Mouse (Mus musculus): ENCODE data around the gene Stag1.
"Not testable (repeated sequence)": the region's sequence is repeated elsewhere in the genome, so short reads cannot be mapped to it uniquely, and the experiment has no call there.

Stag1 gene

DNA sequence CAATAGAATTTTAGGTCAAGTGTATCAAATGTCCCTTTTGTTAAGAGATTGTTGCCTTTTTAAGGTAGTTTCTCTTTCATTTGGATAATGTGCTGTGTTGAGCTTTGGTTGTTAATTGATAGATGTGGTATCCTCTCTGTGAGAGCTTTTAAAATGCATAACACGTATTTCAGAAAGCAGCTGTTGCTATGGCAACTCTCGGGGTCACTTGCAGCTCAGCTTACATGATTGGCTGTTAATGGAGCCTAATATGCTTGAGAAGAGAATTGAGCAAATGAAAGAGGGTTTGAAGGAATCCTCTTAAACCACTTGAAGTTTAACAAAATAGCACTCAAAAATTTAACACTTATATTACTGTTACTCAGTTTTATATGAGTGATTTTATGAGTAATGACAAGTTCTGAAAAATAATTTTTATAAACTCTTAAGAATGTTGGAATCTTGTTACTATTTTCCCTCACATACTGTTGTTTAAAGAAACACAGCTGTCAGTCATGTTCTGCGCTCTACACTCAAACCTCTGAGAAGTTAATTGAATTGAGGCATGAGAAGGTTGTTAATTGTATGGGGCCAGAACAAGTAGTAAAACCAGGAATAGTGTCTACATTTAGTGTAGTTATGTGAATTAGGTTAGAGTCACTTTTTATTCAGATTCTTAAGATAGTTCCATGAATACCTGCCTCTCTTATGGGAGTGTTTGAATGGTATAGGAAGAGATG lies 88.3 kb downstream of the Stag1 start:
- DNase-seq (ENCODE audit: low spot score) = peak; percentile 85

DNA sequence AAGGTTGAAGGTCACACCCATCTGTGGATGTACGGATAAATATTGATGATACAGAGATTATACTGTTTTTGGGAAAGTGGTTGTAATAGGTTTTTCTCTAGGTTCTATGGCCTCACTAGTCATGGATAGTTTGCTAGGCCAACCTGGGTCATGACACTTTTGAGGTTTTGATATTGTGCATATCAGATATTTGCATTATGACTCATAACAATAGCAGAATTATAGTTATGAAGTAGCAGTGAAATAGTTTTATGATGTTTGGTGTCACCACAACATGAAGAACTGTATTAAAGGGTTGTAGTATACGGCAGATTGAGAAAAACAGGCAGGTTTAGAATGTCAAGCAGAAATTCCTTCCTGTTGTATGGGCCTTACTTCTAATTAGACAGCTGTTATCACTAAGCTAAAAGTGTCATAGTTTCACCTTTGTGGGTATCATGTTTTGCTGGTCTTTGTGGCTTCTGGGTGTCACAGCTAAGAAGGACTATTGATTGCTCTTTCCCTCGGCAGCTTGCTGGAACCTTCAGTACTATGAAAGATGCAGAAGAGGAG lies 92.2 kb downstream of the Stag1 start:
- DNase-seq (ENCODE audit: low spot score) = no peak

- no peak for DNase-seq (ENCODE audit: low spot score)
Measured at GRCm38 (mm10) chr9:100692239-100692638, 94.6 kb downstream of the Stag1 start.

DNA sequence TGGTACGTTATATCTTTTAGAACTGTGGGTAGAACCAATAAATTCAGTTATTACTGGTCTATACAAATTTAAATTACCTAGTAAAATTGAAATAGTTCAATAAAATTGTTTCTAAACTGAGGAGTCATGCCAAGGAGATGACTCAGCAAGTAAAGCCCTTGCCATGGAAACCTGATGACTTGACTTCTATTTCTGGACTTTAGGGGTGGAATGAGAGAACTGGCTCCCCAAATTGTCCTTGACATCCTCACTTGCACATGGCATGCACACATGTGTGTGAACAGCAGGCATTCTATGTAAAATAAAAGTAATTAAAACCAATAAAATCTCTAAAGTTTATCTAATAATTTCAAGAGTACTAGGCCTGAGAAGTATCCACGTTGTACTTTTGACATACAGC lies 98.9 kb downstream of the Stag1 start:
- DNase-seq (ENCODE audit: low spot score) = no peak

- no peak for DNase-seq (ENCODE audit: low spot score)
Measured at GRCm38 (mm10) chr9:100707644-100708043, 110.0 kb downstream of the Stag1 start.

- DNase-seq (ENCODE audit: low spot score) = no peak
Measured at GRCm38 (mm10) chr9:100711665-100712064, 114.1 kb downstream of the Stag1 start.

DNA sequence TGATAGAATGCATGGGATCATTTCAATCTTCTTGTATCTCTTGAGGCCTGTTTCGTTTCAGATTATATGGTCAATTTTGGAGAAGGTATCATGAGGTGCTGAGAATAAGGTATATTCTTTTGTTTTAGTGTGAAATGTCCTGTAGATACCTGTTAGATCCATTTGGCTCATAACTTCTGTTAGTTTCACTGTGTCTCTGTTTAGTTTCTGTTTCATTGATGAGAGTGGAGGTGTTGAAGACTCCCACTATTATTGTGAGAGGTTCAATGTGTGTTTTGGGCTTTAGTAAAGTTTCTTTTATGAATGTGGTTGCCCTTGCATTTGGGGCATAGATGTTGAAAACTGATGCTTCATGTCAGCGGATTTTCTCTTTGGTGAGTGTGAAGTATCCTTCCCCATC lies 127.2 kb downstream of the Stag1 start:
- not testable (repeated sequence) for DNase-seq (ENCODE audit: low spot score)

- DNase-seq (ENCODE audit: low spot score) = no peak
Measured at GRCm38 (mm10) chr9:100731839-100732238, 134.2 kb downstream of the Stag1 start.

DNA sequence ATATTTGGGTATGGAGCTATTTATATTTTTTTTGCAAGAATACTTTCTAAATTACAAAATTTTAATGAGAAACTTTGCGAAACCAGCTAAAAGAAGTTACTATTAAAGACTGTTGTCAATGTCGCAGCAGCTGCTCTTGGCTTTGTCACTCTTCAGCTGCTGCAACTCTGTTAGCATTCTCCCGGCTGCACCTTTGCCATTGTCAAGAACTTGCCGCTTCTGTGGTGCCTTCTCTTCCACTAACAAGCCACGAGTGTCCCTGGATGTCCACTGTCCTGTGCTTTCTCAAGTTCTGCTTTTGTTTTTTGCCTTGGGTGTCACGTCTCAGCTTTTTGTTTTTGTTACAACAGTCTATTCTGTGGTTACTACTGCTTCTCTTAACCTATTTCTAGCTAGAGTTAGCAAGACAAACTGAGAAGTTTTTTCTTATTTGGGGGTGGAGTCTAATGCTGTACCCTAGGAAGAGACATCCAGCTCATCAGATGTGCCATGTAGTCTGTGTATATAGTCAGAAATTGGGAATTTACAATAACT lies 136.4 kb downstream of the Stag1 start:
- DNase-seq (ENCODE audit: low spot score) = no peak

DNA sequence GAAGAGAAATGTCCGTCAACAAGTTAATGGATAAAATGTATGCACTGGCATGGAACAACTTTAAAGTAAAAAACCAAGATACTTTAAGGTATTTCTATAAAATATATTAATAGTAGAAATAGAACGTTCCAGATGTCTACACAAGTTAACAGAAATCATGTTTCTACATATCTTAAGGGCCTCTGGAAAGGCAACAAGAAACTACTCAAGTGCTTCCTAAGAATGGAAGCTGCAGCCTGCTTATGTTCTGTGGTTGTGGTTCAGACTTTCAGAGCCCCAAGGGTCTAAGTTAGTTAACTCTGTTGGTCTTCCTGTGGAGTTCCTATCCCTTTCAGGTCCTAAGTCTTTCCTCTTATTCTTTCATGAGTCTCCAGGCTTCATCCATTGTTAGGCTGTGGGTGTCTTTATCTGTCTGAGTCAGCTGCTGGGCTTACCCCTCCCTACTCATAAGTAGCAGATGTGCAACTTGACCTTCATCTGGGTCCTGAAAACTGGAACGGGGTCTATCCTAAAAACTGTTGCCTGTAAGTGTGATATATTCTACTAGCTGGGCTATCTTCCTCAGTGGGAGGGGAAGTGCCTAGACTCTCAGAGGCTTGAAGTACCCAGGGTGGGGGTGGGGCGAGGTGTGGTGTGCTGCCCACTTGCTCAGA lies 138.5 kb downstream of the Stag1 start:
- DNase-seq (ENCODE audit: low spot score) = no peak

- no peak for DNase-seq (ENCODE audit: low spot score)
Measured at GRCm38 (mm10) chr9:100736646-100737031, 139.0 kb downstream of the Stag1 start.

- DNase-seq (ENCODE audit: low spot score) = not testable (repeated sequence)
Measured at GRCm38 (mm10) chr9:100777238-100777637, 179.6 kb downstream of the Stag1 start.

DNA sequence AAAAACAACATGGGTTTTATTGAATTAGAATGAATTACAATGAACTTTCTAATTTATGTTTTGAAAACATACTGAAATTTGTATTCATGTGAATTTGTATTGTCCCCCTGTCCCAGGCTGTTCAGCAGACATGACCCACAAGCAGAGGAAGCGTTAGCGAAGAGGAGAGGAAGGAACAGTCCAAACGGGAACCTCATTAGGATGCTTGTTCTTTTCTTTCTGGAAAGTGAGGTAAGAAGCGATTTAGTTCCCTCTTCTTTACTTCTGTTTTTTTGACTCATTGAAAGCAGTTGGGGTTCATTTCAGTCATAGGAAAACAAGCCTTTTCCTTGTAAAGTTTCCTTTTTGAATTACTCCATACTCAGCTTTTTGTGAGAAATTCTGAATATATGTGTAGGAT lies 268.4 kb downstream of the Stag1 start:
- no peak for DNase-seq (ENCODE audit: low spot score)

GRCm38 (mm10) chr9:100869635-100870034 lies 272.0 kb downstream of the Stag1 start:
- no peak for DNase-seq (ENCODE audit: low spot score)

GRCm38 (mm10) chr9:100896111-100896510 lies 298.5 kb downstream of the Stag1 start:
- DNase-seq (ENCODE audit: low spot score) = no peak

DNA sequence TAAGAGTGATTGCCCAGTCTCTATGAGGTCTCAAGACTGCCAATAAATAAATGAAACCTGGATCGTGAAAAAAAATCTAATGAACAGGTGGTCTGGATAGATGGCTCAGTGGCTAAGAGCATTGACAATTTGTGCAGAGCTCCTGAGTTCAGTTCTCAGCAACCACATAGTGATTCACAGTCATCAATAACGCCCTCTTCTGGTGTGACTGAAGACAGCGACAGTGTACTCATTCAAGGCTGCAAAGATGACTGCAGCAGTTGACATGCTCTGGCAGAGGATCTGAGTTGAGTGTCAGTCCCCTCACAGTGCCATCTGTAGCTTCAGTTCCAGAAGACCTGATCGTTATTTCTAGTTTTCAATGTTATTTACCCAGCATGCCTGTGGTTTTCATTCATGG lies 300.4 kb downstream of the Stag1 start:
- DNase-seq (ENCODE audit: low spot score) = no peak

DNA sequence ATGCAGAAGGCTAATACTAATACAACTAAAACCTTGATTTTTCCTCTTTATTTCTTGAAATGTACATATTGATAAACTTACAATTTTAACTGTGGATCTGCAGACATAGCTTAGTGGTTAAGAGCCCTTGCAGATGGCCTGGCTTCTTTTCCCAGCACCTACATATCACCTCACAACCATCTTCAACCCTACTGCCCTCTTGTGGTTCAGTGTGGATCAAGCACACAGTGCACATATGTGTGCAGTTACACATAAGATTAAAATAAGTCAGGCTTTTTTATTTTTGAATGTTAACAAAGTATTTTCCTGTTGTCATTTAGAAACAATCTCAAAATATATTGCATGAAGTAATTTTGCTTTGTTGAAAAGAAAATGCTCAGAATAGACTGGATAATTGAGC lies 312.8 kb downstream of the Stag1 start:
- DNase-seq (ENCODE audit: low spot score) = peak; percentile 38

- DNase-seq (ENCODE audit: low spot score) = peak; percentile 72
Measured at GRCm38 (mm10) chr9:100917111-100917510, 319.5 kb downstream of the Stag1 start.

DNA sequence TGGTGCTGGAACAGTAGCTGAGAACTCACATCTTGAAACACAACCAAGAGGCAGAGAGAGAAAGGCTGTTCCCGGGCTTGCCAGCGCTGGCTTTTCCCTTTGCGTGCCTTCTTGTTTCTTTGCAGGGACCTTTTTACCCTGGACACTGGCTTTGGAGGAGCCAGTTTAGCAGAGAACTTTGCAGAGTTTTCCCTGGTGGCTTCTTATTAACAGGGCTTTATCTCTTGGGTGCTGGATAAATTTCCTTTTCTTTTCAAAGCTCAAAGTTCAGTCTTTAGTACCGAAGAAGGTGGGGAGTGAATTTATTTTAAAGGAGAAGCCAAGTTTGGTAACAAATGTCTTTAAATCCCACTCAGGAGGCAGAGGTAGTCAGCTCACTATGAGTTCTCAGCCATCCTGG lies 329.0 kb downstream of the Stag1 start:
- no peak for DNase-seq (ENCODE audit: low spot score)

DNA sequence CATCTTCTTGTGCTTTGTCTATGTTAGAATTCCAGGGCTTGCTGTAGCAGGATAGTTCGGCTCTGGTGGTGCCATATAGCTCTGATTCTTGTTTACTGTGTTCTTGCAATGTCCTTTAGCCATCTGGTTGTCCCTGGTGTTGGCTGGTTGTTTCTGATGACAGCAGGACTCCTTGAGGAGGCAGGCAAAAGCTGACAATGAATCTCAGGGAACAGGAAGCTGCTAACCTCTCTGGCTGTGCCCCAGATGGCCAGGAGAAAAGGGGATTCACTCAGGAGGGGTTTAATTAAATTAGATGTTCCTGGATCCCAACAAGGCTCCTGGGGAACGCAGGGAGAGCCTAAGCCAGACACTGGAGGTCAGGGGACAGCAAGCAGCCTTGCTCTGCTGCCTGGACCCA lies 344.4 kb downstream of the Stag1 start:
- no peak for DNase-seq (ENCODE audit: low spot score)

- no peak for DNase-seq (ENCODE audit: low spot score)
Measured at GRCm38 (mm10) chr9:100944677-100945365, 347.2 kb downstream of the Stag1 start.

DNA sequence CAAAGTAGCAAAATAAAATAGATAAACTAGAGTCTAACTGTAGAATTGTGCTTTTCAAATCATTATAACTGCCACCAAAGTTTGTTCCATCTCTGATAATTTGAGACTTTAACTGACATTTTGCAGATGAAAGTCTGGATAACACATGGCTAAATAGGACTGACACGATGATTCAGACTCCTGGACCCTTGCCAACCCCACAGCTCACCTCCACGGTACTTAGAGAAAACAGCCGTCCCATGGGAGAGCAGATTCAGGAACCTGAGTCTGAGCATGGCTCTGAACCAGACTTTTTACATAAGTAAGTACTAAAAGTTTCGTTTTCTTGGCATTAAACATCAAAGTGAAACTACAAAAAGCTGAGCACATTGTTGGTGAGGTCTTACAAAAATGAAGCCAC lies 353.9 kb downstream of the Stag1 start:
- no peak for DNase-seq (ENCODE audit: low spot score)

Data from embryo, embryonic 10.5 days (tissue).